Mouse (Mus musculus) lung, embryonic 14.5 days (tissue): ENCODE data around the gene Smad9. TPM values are rescaled to one million over a fixed set of nuclear protein-coding genes. Genes with fewer than 3 reads are reported as not detected.

Experiments used
- ATAC-seq: fragments of 200-750 bp; cut with Nextera tagmentation; 2 replicates; pipeline ENCODE4 v1.8.0; 2017; ENCODE audit warnings: mild to moderate bottlenecking, moderate TSS enrichment, moderate library complexity; ENCODE audit not compliant: insufficient read depth
- DNase-seq: peaks from one replicate; pipeline ENCODE4 v3.0.0-alpha.2; 2015
- H3K27ac ChIP-seq: fragments of 300-500 bp; sonication (generic); 2 replicates; pipeline ENCODE4 v1.5.1; 2014; ENCODE audit warnings: low read depth, mild to moderate bottlenecking, moderate library complexity
- H3K27me3 ChIP-seq: fragments of 300-500 bp; sonication (generic); 2 replicates; pipeline ENCODE4 v1.6.1; 2014; ENCODE audit warnings: low read length, control low read depth; ENCODE audit not compliant: insufficient read depth
- H3K36me3 ChIP-seq: fragments of 300-500 bp; sonication (generic); 2 replicates; pipeline ENCODE4 v1.6.1; 2014; ENCODE audit warnings: control low read depth; ENCODE audit not compliant: insufficient read depth
- H3K4me1 ChIP-seq: fragments of 300-500 bp; sonication (generic); 2 replicates; pipeline ENCODE4 v1.6.1; 2014; ENCODE audit warnings: antibody characterized with exemption, control low read depth; ENCODE audit not compliant: insufficient read depth
- H3K4me2 ChIP-seq: fragments of 300-500 bp; sonication (generic); 2 replicates; pipeline ENCODE4 v1.6.1; 2014; ENCODE audit warnings: mild to moderate bottlenecking
- H3K4me3 ChIP-seq: fragments of 300-500 bp; sonication (generic); 2 replicates; pipeline ENCODE4 v1.5.1; 2014; ENCODE audit warnings: low read depth, low read length
- H3K9ac ChIP-seq: fragments of 300-500 bp; sonication (generic); 2 replicates; pipeline ENCODE4 v1.6.1; 2014
- H3K9me3 ChIP-seq: fragments of 300-500 bp; sonication (generic); 2 replicates; pipeline ENCODE4 v1.6.1; 2016; ENCODE audit warnings: low read depth, low read length, control low read depth
- CTCF ChIP-seq: IDR thresholded peaks from 2 replicates; pipeline ENCODE4 v1.5.1; 2016; ENCODE audit warnings: antibody characterized with exemption, low read depth
- WGBS: fragments of 180-500 bp; shearing (Covaris S2); extraction: QIAGEN DNeasy Blood & Tissue Kit; methylation state at CpG from one replicate; pipeline ENCODE4 v1.1.7; 2014; 5-methylcytosine and 5-hydroxymethylcytosine counted together
- polyA plus RNA-seq: library from polyadenylated mRNA; unstranded; fragments of >200 nt; fragmentation: Nextera tagmentation; extraction: Ambion mirVana; gene quantifications from 2 replicates; pipeline ENCODE4 v1.2.1, GENCODE M21; 2014

Gene Smad9
- polyA plus RNA-seq, 1 experiment from 2014 or later, result 2.4 TPM

GRCm38 (mm10) chr3:54791822-54792677 lies 36.7 kb downstream of the Smad9 start:
- no peak for TF ChIP-seq CTCF
- ATAC-seq (no peak), DNase-seq (no peak)
- H3K27me3 ChIP-seq, result no peaks in the 10 kb centered on the region
- peaks cover 4% of the 10 kb centered on the region; the same call in 1 of the 2 replicates for H3K9me3 ChIP-seq
- no peak overlapping the region for H3K4me3 ChIP-seq
- H3K36me3 ChIP-seq, result peaks cover 15% of the 10 kb centered on the region; the same call in 1 of the 2 replicates
- H3K9ac ChIP-seq, result no peak overlapping the region
- H3K27ac ChIP-seq, result no peak overlapping the region
- WGBS, result 56% methylated on average over 10 of the region's 10 CpGs
- H3K4me1 ChIP-seq, result no peaks in the 10 kb centered on the region
- no peak overlapping the region for H3K4me2 ChIP-seq

- peak; percentile 45 for TF ChIP-seq CTCF
- Histone ChIP-seq H3K4me1 (no peaks in the 10 kb centered on the region), H3K27ac (no peak overlapping the region), H3K4me3 (no peak overlapping the region), H3K36me3 (peaks cover 15% of the 10 kb centered on the region; the same call in 1 of the 2 replicates), H3K9me3 (peaks cover 4% of the 10 kb centered on the region; the same call in 1 of the 2 replicates), H3K9ac (no peak overlapping the region), H3K4me2 (no peak overlapping the region), H3K27me3 (no peaks in the 10 kb centered on the region)
- WGBS, result 87% methylated on average over 6 of the region's 6 CpGs
- ATAC-seq (no peak), DNase-seq (no peak)
Observed at GRCm38 (mm10) chr3:54793762-54794161, 38.4 kb downstream of the Smad9 start.

DNA sequence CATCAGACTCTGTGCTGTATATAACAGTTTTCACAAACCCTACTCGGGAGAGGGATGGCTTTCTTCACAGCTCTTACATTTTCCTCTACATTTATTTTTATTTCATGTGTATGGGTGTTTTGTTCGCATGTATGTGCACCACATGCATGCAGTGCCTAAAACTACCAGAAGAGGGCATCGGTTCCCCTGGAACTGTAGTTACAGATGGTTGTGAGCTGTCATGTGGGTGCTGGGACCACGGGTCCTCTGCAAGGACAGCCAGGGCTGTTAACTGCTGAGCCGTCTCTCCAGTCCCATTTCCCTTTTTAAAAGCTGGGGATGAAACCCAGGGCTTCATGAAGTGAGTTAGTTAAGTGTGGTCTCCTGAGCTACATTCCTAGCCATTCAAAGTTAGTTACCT lies 40.0 kb downstream of the Smad9 start:
- H3K9ac ChIP-seq, result no peak overlapping the region
- no peak overlapping the region for H3K4me3 ChIP-seq
- no peak for DNase-seq
- ATAC-seq, result no peak
- H3K27me3 ChIP-seq, result no peaks in the 10 kb centered on the region
- H3K4me1 ChIP-seq, result no peaks in the 10 kb centered on the region
- H3K36me3 ChIP-seq, result 0 out of 2 replicates have a peak, but pooled peaks cover 8% of the 10 kb centered on the region
- no peak overlapping the region for H3K4me2 ChIP-seq
- no peak overlapping the region for H3K27ac ChIP-seq
- 94% methylated on average over 5 of the region's 5 CpGs for WGBS
- peak; percentile 49 for TF ChIP-seq CTCF
- H3K9me3 ChIP-seq, result peaks cover 4% of the 10 kb centered on the region; the same call in 1 of the 2 replicates

GRCm38 (mm10) chr3:54795806-54796205 lies 40.4 kb downstream of the Smad9 start:
- Histone ChIP-seq H3K36me3 (0 out of 2 replicates have a peak, but pooled peaks cover 8% of the 10 kb centered on the region), H3K27ac (no peak overlapping the region), H3K9me3 (peaks cover 4% of the 10 kb centered on the region; the same call in 1 of the 2 replicates), H3K4me2 (no peak overlapping the region), H3K4me3 (no peak overlapping the region), H3K9ac (no peak overlapping the region), H3K4me1 (no peaks in the 10 kb centered on the region), H3K27me3 (no peaks in the 10 kb centered on the region)
- TF ChIP-seq CTCF, result peak; percentile 43
- 96% methylated on average over 1 of the region's 1 CpGs for WGBS
- peak; percentile 58 for DNase-seq
- no peak for ATAC-seq

DNA sequence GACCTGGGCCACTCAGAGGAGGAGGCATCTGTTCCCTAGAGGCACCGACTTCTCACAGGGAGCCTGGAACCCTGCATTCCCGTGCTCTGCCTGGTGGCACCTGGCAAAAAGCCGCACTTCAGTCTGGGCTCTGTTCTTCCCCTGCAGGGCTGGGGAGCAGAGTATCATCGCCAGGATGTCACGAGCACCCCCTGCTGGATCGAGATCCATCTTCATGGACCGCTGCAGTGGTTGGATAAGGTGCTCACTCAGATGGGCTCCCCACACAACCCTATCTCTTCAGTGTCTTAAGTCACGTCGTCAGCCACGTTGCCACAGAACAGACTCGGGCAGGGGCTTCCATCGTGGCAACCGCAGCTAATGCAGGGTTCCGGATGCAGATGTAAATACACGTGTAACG lies 41.8 kb downstream of the Smad9 start:
- TF ChIP-seq CTCF, result peak; percentile 76
- Histone ChIP-seq H3K4me2 (no peak overlapping the region), H3K27ac (no peak overlapping the region), H3K9ac (no peak overlapping the region), H3K27me3 (no peaks in the 10 kb centered on the region), H3K4me1 (no peaks in the 10 kb centered on the region), H3K4me3 (no peak overlapping the region), H3K9me3 (peaks cover 4% of the 10 kb centered on the region; the same call in 1 of the 2 replicates), H3K36me3 (0 out of 2 replicates have a peak, but pooled peaks cover 8% of the 10 kb centered on the region)
- DNase-seq (peak; percentile 78), ATAC-seq (peak; percentile 75; the same call in 1 of the 2 replicates)
- WGBS, result 32% methylated on average over 16 of the region's 16 CpGs

- Histone ChIP-seq H3K27me3 (no peaks in the 10 kb centered on the region), H3K9me3 (no peaks in the 10 kb centered on the region), H3K4me2 (no peak overlapping the region), H3K4me3 (no peak overlapping the region), H3K4me1 (0 out of 2 replicates have a peak, but pooled peaks cover 4% of the 10 kb centered on the region), H3K9ac (no peak overlapping the region), H3K27ac (no peak overlapping the region), H3K36me3 (peaks cover 16% of the 10 kb centered on the region)
- WGBS, result 94% methylated on average over 8 of the region's 8 CpGs
- no peak for TF ChIP-seq CTCF
- ATAC-seq (no peak), DNase-seq (no peak)
Observed at GRCm38 (mm10) chr3:54803713-54804112, 48.3 kb downstream of the Smad9 start.

- Histone ChIP-seq H3K27me3 (no peaks in the 10 kb centered on the region), H3K4me1 (0 out of 2 replicates have a peak, but pooled peaks cover 4% of the 10 kb centered on the region), H3K36me3 (peaks cover 16% of the 10 kb centered on the region), H3K4me3 (peak overlapping the region; percentile 87), H3K27ac (peak overlapping the region; percentile 90), H3K9ac (peak overlapping the region; percentile 93), H3K4me2 (peak overlapping the region; percentile 92), H3K9me3 (no peaks in the 10 kb centered on the region)
- 0% methylated on average over 51 of the region's 56 CpGs for WGBS
- ATAC-seq, result peak; percentile 77
- TF ChIP-seq CTCF, result no peak
- DNase-seq, result peak; percentile 12
Observed at GRCm38 (mm10) chr3:54807061-54807661, 51.8 kb downstream of the Smad9 start.
